Mouse (Mus musculus) adrenal gland, postnatal 25 days (tissue): ENCODE measurements around the gene Tyk2. TPM values are rescaled to one million over a fixed set of nuclear protein-coding genes. Genes with fewer than 3 reads are reported as not detected.

ENCODE experiments used
- DNase-seq: peaks from one replicate; pipeline ENCODE4 v3.0.0; 2021; ENCODE audit warnings: mixed read lengths
- total RNA-seq: library from RNA; stranded (reverse); gene quantifications from 2 replicates; pipeline ENCODE4 v1.2.3, GENCODE M21; 2021

Gene Tyk2
- total RNA-seq, 1 experiment from 2014 or later: 22.4 TPM

GRCm38 (mm10) chr9:21114190-21114589, 16.9 kb downstream of the Tyk2 start:
- DNase-seq: no peak

- DNase-seq: no peak
Measured at GRCm38 (mm10) chr9:21113751-21114150, 17.3 kb downstream of the Tyk2 start.

GRCm38 (mm10) chr9:21107607-21108237, 23.3 kb downstream of the Tyk2 start:
- no peak for DNase-seq

- DNase-seq: no peak
Measured at GRCm38 (mm10) chr9:21105760-21106564, 25.1 kb downstream of the Tyk2 start.

GRCm38 (mm10) chr9:21104814-21105213, 26.2 kb downstream of the Tyk2 start:
- DNase-seq: no peak

GRCm38 (mm10) chr9:21102076-21102475, 29.0 kb downstream of the Tyk2 start:
- DNase-seq: no peak

GRCm38 (mm10) chr9:21100447-21101161, 30.4 kb downstream of the Tyk2 start:
- DNase-seq: no peak

GRCm38 (mm10) chr9:21097793-21098192, 33.2 kb downstream of the Tyk2 start:
- DNase-seq: no peak

GRCm38 (mm10) chr9:21095958-21096357, 35.1 kb downstream of the Tyk2 start:
- no peak for DNase-seq

GRCm38 (mm10) chr9:21093423-21093822, 37.6 kb downstream of the Tyk2 start:
- DNase-seq: no peak

- DNase-seq: peak; percentile 96
Measured at GRCm38 (mm10) chr9:21091707-21092320, 39.2 kb downstream of the Tyk2 start, which contains the start of the genes Gm38431 and Raver1. Gm38431 (minus strand) TSS chr9:21091997. Raver1 (minus strand) TSS chr9:21092008.

- DNase-seq: no peak
Measured at GRCm38 (mm10) chr9:21090972-21091706, 39.9 kb downstream of the Tyk2 start.

GRCm38 (mm10) chr9:21090537-21090936, 40.5 kb downstream of the Tyk2 start:
- no peak for DNase-seq

GRCm38 (mm10) chr9:21083324-21083723, 47.7 kb downstream of the Tyk2 start:
- DNase-seq: no peak

GRCm38 (mm10) chr9:21081127-21081526, 49.9 kb downstream of the Tyk2 start:
- no peak for DNase-seq

- no peak for DNase-seq
Measured at GRCm38 (mm10) chr9:21075625-21076024, 55.4 kb downstream of the Tyk2 start.

GRCm38 (mm10) chr9:21074173-21074572, 56.9 kb downstream of the Tyk2 start:
- DNase-seq: no peak

GRCm38 (mm10) chr9:21073044-21073840, 57.8 kb downstream of the Tyk2 start, which contains the start of the genes Gm49373 and Fdx1l:
Gm49373 (minus strand) TSS chr9:21073096.
Fdx1l (minus strand) TSS chr9:21073614.
- peak; percentile 88 for DNase-seq

GRCm38 (mm10) chr9:21072641-21073040, 58.4 kb downstream of the Tyk2 start:
- no peak for DNase-seq

GRCm38 (mm10) chr9:21067006-21067684, 63.9 kb downstream of the Tyk2 start, which contains the start of gene Zglp1:
Zglp1 (minus strand) TSS chr9:21067093.
- DNase-seq: no peak
